Mouse (Mus musculus): ENCODE measurements around the gene Ndufs7.

Gene Ndufs7

GRCm38 (mm10) chr10:80294788-80295303, 45.9 kb downstream of the Ndufs7 start:
- no peak for DNase-seq

DNA sequence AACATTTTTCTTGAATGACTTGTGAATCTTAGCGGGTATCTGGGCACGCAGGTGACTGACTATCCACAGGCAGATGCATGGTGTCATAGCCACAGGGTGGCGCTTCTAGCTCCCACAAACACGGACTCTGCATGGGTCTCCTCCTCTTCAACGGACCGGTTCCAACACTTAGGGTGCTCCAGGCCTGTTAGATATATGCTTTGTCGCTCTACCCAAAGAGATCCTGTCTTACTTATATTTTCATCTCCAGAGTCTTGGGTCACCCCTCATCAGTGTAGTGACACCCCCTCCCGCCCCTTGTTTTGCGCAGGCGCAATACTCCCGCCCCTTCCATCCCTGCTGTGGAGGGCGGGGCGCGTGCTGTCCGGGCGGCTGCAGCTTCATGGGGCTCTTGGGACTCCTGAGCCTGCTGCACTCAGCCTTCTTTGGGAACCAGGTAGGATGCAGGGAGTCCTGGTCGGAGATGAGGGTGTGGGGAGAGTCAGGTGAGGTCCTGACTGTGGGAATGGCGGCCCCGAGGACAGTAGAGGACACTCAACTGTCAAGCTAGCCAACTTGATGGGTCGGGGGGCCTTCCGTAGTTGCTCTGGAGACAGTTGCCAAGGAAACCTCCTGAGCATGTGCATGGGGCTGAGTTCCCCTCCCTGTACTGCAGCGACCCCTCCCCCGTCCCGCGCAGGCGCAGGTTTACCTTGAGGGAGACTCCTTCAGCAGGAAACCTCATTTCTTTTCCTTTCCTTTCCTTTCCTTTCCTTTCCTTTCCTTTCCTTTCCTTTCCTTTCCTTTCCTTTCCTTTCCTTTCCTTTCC, 46.9 kb downstream of the Ndufs7 start, which contains the start of gene Apc2:
Apc2 (plus strand) TSS at position 360 of the 808 bp plus-strand sequence.
- peak; percentile 83 for DNase-seq

DNA sequence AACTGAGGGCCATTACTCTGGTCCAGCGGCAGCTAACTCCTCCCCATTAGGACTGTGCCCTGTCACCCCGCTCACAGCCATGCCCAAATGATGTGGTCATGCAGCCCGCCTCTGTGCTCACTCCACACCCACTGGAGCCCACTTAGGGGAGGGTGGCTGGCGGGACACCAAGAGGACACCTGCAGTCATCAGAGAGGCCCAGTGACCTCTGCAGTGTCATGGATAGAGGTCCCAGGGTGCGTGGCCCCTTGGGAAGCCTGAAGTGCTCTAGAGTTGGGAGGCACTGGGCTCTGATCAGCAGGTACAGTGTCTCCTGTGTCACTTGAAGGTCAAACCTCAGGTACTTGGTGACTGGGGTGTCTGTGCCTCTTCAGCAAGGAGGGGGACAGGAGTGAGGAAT, 47.9 kb downstream of the Ndufs7 start:
- DNase-seq, result no peak

- no peak for DNase-seq
These were observed 48.7 kb downstream of the Ndufs7 start for GRCm38 (mm10) chr10:80297526-80298133.

GRCm38 (mm10) chr10:80298571-80299281, 49.8 kb downstream of the Ndufs7 start:
- DNase-seq, result peak; percentile 95

GRCm38 (mm10) chr10:80299301-80299700, 50.4 kb downstream of the Ndufs7 start:
- DNase-seq, result no peak

DNA sequence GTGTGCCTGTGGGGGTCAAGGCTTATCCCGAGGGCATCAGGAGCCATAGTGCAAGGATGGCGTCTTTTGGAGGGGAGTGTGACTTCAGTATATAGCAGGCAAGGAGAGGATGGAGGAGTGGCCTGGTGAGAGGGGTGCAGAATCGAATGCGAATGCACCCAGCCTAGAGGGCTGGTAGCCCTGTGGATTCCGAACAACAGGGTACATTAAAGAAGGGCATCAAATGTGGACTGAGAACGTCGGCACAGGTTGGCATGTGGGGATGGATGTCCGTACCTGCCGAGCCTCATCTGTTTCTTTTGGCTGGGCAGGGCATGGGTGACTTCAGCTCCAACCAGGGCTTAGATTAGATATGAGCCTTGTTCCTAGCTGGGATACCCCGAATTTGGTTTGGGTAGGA, 50.9 kb downstream of the Ndufs7 start:
- DNase-seq, result no peak

DNA sequence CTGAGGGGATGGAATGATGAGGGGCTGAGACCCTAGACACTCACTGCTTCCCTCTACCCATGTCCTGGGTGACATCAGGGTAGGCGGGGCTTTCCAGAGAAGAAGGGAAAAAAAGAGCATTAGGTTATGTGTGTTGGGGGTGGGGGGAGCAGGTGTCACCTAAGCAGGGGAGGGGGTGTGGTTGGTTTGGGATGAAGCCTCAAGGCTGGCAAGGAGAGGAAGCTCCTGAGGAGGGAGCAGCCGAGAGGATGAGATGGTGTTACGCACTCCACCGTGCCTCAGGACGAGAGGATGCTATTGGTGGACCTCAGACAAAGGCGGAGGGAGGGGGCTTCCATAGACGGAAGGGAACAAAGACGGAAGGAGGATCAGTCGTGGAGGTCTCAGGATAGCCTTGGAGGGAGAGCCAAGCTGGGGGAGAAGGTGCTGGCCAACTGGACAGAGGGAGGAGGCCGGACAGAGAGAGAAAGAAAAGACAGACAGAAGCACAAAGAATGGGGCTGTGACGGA, 51.8 kb downstream of the Ndufs7 start:
- no peak for DNase-seq

- no peak for DNase-seq
These were observed 52.5 kb downstream of the Ndufs7 start for GRCm38 (mm10) chr10:80301256-80302081.

GRCm38 (mm10) chr10:80302082-80302355, 53.1 kb downstream of the Ndufs7 start:
- DNase-seq, result no peak

DNA sequence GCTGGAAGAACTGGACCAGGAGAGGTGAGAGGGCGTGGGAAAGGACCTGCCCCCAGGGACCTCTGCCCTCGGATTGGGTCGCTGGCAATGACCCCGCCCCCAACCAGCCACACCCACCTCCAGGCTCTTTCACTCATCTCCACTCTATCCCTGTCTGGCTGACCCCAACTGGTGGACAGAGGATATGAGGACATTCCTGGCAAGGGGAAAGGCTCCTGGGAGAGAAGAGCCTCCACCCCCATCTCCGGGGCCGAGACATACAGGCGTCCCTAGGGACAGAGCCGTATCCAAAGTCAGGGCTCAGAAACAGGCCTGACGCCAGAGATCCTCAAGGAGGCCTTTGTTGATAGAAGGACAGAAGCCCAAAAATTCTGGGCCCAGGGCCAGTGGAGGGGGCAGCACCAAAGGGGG, 53.6 kb downstream of the Ndufs7 start:
- peak; percentile 69 for DNase-seq

DNA sequence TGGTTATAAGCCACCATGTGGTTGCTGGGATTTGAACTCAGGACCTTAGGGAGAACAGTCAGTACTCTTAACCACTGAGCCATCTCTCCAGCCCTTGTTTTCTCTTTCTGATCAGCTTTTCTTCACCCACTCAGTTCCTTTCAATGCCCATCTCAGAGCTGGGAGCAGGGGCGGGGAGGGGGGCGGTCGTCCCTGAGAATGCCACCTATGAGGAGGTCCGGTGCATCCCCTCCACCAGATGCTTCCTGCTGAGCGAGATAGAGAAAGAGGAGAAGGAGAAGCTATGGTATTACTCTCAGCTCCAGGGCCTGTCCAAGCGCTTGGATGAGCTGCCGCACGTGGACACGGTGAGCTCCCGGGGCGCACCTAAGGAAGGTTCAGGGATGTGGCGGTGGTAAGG, 55.5 kb downstream of the Ndufs7 start:
- DNase-seq, result no peak

DNA sequence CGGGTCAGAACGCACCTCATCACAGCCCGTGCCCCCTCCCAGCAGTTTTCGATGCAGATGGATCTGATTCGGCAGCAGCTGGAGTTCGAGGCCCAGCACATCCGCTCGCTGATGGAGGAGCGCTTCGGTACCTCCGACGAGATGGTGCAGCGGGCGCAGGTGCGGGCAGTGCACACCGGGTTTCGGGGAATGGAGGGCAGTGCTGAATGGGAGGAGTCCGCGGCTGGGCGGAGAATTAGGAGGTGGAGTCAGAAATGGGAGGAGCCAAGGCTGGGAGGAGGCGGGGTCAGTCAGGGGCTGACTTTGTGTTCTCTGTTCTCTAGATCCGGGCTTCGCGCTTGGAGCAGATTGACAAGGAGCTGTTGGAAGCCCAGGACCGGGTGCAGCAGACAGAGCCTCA, 55.9 kb downstream of the Ndufs7 start:
- no peak for DNase-seq

Data from right cerebral cortex, adult 18-20 months (tissue).